Mouse (Mus musculus) right cerebral cortex, adult 18-20 months (tissue): ENCODE results near the gene Gm27029.
"Not testable (repeated sequence)": the region's sequence is repeated elsewhere in the genome, so short reads cannot be mapped to it uniquely, and the experiment has no call there.

Source experiments
- DNase-seq: peaks from one replicate; pipeline ENCODE4 v3.0.0; 2022; ENCODE audit warnings: mixed read lengths

Gm27029 gene

GRCm38 (mm10) chr11:101424105-101424851 lies at the start of gene Gm27029:
TSS of gene Gm27029 (minus strand) at chr11:101424796.
- DNase-seq: peak; percentile 63

GRCm38 (mm10) chr11:101474298-101474697 lies 49.7 kb upstream of the Gm27029 start:
- DNase-seq: no peak

- not testable (repeated sequence) for DNase-seq
Observed at GRCm38 (mm10) chr11:101473686-101474085, 49.1 kb upstream of the Gm27029 start.

- no peak for DNase-seq
Observed at GRCm38 (mm10) chr11:101472336-101472735, 47.7 kb upstream of the Gm27029 start.

- no peak for DNase-seq
Observed at GRCm38 (mm10) chr11:101471926-101472325, 47.3 kb upstream of the Gm27029 start.

- DNase-seq: no peak
Observed at GRCm38 (mm10) chr11:101470206-101470605, 45.6 kb upstream of the Gm27029 start.

GRCm38 (mm10) chr11:101469155-101469554 lies 44.6 kb upstream of the Gm27029 start:
- no peak for DNase-seq

GRCm38 (mm10) chr11:101468731-101469130 lies 44.1 kb upstream of the Gm27029 start:
- no peak for DNase-seq

GRCm38 (mm10) chr11:101468263-101468688 lies 43.7 kb upstream of the Gm27029 start:
- no peak for DNase-seq

GRCm38 (mm10) chr11:101467477-101468262 lies 43.1 kb upstream of the Gm27029 start:
- DNase-seq: peak; percentile 70

- not testable (repeated sequence) for DNase-seq
Observed at GRCm38 (mm10) chr11:101466552-101466950, 42.0 kb upstream of the Gm27029 start.

GRCm38 (mm10) chr11:101465869-101466551 lies 41.4 kb upstream of the Gm27029 start, which contains the start of gene Vat1:
TSS of gene Vat1 (minus strand) at chr11:101466230.
- DNase-seq: peak; percentile 71

- DNase-seq: no peak
Observed at GRCm38 (mm10) chr11:101465101-101465868, 40.7 kb upstream of the Gm27029 start.

GRCm38 (mm10) chr11:101464211-101465100 lies 39.9 kb upstream of the Gm27029 start, which contains the start of gene Rnd2:
TSS of gene Rnd2 (plus strand) at chr11:101464999.
- no peak for DNase-seq

GRCm38 (mm10) chr11:101462583-101463440 lies 38.2 kb upstream of the Gm27029 start:
- DNase-seq: no peak

GRCm38 (mm10) chr11:101462141-101462540 lies 37.5 kb upstream of the Gm27029 start:
- DNase-seq: no peak

GRCm38 (mm10) chr11:101460321-101460720 lies 35.7 kb upstream of the Gm27029 start:
- no peak for DNase-seq

- no peak for DNase-seq
Observed at GRCm38 (mm10) chr11:101459716-101460115, 35.1 kb upstream of the Gm27029 start.

- DNase-seq: no peak
Observed at GRCm38 (mm10) chr11:101458217-101458616, 33.6 kb upstream of the Gm27029 start.

GRCm38 (mm10) chr11:101457631-101458030 lies 33.0 kb upstream of the Gm27029 start:
- no peak for DNase-seq
